Mouse (Mus musculus) midbrain, embryonic 14.5 days (tissue): ENCODE data around the gene Gnai2. TPM values are rescaled to one million over a fixed set of nuclear protein-coding genes. Genes with fewer than 3 reads are reported as not detected.
"Not testable (repeated sequence)": the region's sequence is repeated elsewhere in the genome, so short reads cannot be mapped to it uniquely, and the experiment has no call there.

Source experiments
- ATAC-seq: fragments of 200-750 bp; cut with Nextera tagmentation; 2 replicates; pipeline ENCODE4 v1.8.0; 2017; ENCODE audit warnings: moderate number of reproducible peaks, moderate library complexity; ENCODE audit not compliant: low FRiP score, low TSS enrichment
- DNase-seq: peaks from one replicate; pipeline ENCODE4 v3.0.0-alpha.2; 2015
- H3K27ac ChIP-seq: fragments of 300-500 bp; sonication (generic); replicated peaks from 2 replicates; pipeline ENCODE4 v1.5.1; 2014; ENCODE audit warnings: mild to moderate bottlenecking, low read depth, low read length, moderate library complexity
- H3K27me3 ChIP-seq: fragments of 300-500 bp; sonication (generic); 2 replicates; pipeline ENCODE4 v1.6.1; 2014; ENCODE audit warnings: low read length, control low read depth, mixed read lengths; ENCODE audit not compliant: control insufficient read depth, insufficient read depth
- H3K36me3 ChIP-seq: fragments of 300-500 bp; sonication (generic); 2 replicates; pipeline ENCODE4 v1.6.1; 2014; ENCODE audit warnings: low read length, control low read depth; ENCODE audit not compliant: control insufficient read depth, insufficient read depth
- H3K4me1 ChIP-seq: fragments of 300-500 bp; sonication (generic); 2 replicates; pipeline ENCODE4 v1.6.1; 2014; ENCODE audit warnings: mild to moderate bottlenecking, antibody characterized with exemption, low read length, control low read depth; ENCODE audit not compliant: control insufficient read depth, insufficient read depth
- H3K4me2 ChIP-seq: fragments of 300-500 bp; sonication (generic); 2 replicates; pipeline ENCODE4 v1.6.1; 2014; ENCODE audit warnings: mild to moderate bottlenecking, low read length, moderate library complexity
- H3K4me3 ChIP-seq: fragments of 300-500 bp; sonication (generic); replicated peaks from 2 replicates; pipeline ENCODE4 v1.5.1; 2014; ENCODE audit warnings: low read depth, low read length
- H3K9ac ChIP-seq: fragments of 300-500 bp; sonication (generic); replicated peaks from 2 replicates; pipeline ENCODE4 v1.6.1; 2014; ENCODE audit warnings: mild to moderate bottlenecking, low read length, moderate library complexity
- H3K9me3 ChIP-seq: fragments of 300-500 bp; sonication (generic); 2 replicates; pipeline ENCODE4 v1.6.1; 2016; ENCODE audit warnings: low read length, control low read depth, mixed read lengths; ENCODE audit not compliant: control insufficient read depth
- WGBS: fragments of 180-500 bp; shearing (Covaris S2); extraction: QIAGEN DNeasy Blood & Tissue Kit; methylation state at CpG from one replicate; pipeline ENCODE4 v1.1.7; 2014; 5-methylcytosine and 5-hydroxymethylcytosine counted together
- polyA plus RNA-seq: library from polyadenylated mRNA; unstranded; fragments of >200 nt; fragmentation: Nextera tagmentation; extraction: Ambion mirVana; gene quantifications from 2 replicates; pipeline ENCODE4 v1.2.1, GENCODE M21; 2014

Gnai2 gene
- polyA plus RNA-seq, 1 experiment from 2014 or later, result 326 TPM

DNA sequence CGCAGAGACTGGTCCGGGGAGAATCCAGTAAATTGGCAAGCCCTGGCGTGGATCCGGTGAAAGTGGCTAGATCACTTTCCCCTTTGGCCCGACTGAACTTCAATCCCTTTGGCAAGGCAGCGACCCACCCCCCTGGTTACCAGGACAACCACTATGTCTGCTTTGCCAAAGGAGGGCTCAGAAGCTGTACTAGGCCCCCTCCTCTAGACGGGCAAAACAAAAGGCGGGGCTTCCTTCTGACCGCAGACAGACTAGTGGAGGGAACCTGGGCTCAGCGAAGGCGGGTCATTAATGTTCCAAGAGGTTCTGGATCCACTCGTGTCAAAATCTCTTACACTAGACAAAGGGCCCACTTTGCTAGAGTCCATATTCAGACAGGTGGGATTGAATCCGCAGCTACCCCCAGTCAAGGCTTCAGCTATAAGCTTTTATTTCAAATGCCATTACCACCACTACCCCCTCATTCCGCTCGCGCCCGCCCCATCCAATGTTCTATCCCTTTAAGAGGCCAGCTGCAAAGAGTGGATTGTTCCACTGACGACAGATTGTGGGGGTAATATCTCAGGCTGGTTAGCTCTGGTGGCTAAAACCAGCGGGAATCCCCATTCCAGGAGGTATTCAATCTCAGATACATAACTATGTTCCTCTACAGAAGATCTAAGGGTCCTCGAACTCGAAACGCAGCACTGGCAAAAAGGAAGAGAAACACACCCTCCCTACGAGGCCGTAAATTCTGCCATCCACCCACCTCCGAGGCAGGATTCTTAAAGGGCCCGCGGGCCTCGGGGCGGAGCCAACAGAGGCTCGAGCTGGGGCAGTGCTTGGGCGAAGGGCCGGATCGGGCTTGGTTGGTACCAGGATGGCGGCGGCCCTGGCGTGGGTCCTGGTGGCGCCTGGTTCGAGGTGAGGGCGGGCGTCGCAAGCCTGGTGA is 66.6 kb downstream of the Gnai2 start:
- ATAC-seq, result peak; percentile 90
- WGBS, result under 1% methylated on average over 41 of the region's 41 CpGs
- peak overlapping the region; percentile 88 for H3K27ac ChIP-seq
- H3K27me3 ChIP-seq, result no peaks in the 10 kb centered on the region
- peak; percentile 95 for DNase-seq
- H3K4me2 ChIP-seq, result peak overlapping the region; percentile 83
- H3K36me3 ChIP-seq, result peaks cover 56% of the 10 kb centered on the region
- peaks cover 38% of the 10 kb centered on the region for H3K4me1 ChIP-seq
- peak overlapping the region; percentile 80 for H3K9ac ChIP-seq
- H3K9me3 ChIP-seq, result no peaks in the 10 kb centered on the region
- H3K4me3 ChIP-seq, result peak overlapping the region; percentile 85

DNA sequence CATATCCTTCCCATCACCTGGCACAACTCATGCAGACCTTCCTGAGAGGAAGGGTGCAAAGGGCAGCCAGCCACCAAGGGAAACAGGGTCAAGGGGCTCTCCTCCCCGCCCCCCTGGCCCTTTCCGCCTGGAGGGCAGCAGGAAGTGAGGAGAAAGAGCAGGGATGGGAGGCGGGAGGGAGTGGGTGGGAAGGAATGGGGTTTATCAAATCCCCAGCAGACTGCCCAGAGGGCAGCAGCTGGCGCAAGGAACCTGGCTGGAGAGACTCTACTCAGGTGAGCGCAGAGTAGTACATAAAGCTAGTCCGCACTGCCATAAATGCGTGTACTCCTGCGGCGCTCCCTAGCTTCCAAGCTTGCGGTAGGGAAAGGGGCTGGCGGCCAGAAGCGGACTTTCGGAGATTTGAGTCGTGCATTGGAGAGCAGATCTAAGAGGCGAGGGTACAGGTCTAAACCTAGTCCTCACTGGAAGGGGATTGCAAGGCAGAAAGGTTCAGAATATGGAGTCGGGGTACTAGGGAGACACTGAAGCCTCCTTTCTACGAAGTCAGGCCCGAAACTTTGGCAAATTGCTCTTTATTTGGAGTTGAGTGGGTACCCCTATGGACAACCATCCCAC is 67.4 kb downstream of the Gnai2 start, which contains the start of gene Hyal2:
Gene Hyal2, plus strand, starts transcription at position 244 of the 618 bp plus-strand sequence.
- 6% methylated on average over 18 of the region's 18 CpGs for WGBS
- Histone ChIP-seq H3K36me3 (peaks cover 49% of the 10 kb centered on the region), H3K27me3 (no peaks in the 10 kb centered on the region), H3K4me2 (peak within 1 kb of the TSS; percentile 83), H3K27ac (peak within 1 kb of the TSS; percentile 88), H3K9me3 (no peaks in the 10 kb centered on the region), H3K4me1 (peaks cover 40% of the 10 kb centered on the region), H3K4me3 (peak within 1 kb of the TSS; percentile 85), H3K9ac (peak within 1 kb of the TSS; percentile 80)
- peak; percentile 39 for DNase-seq
- ATAC-seq, result no peak

DNA sequence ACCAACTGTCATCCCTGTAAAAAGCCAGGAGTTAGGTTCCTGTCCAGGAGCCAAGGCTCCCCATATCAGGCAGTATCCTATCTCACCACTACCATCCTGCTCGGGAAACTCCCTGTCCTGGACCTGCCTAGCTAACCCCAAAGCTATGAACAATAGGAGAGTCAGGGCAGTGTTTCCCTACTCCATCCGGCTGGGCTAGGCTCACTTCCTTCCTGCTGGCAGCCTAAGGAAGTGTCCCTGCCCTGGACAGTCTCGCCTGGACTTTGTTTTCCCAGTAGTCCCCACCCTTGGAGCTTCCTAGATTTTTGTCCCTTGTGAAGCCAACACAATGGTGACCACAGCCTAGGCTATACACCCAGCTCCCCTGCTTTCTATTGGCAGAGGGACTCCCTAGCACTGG is 68.3 kb downstream of the Gnai2 start:
- Histone ChIP-seq H3K4me2 (0 out of 2 replicates have a peak overlapping the region, but pooled peaks have one; percentile 83), H3K9ac (no peak overlapping the region), H3K4me3 (no peak overlapping the region), H3K27me3 (no peaks in the 10 kb centered on the region), H3K4me1 (peaks cover 43% of the 10 kb centered on the region), H3K27ac (no peak overlapping the region; the same call in 1 of the 2 replicates), H3K36me3 (peaks cover 46% of the 10 kb centered on the region), H3K9me3 (no peaks in the 10 kb centered on the region)
- WGBS, result 73% methylated on average over 3 of the region's 3 CpGs
- DNase-seq (no peak), ATAC-seq (no peak)

DNA sequence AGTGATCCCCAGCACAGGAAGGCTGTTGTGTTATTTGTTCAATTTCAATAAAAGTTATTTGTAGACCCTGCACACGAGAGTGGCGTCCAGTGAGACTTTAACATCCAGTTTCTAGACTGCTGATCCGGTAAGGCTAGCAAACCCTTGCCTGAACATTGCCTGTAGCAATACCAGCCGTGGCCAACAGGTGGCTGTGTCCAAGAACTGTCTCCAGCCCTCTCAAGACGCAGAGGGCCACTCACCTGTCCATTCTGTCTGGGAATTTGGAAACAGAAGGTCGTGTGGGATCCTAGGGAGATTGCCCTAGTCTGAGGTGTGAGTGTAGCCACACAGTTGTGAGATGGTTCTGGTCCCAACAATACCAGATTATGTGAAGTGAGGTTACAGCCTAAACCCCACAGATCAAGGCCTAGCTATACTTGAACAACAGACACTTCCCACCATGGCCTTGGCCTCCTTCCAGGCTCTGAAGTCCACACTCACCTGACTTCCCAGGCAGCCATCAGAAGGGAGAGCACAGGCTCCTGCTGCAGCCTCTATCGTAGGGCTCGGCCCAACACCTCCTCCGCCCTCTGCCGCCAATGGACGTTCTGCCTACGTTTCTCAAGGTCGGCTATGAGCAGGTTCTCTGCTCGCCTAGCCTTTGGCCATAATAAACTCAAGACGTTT is 69.0 kb downstream of the Gnai2 start:
- H3K4me2 ChIP-seq, result peak overlapping the region; percentile 17; the same call in 1 of the 2 replicates

DNA sequence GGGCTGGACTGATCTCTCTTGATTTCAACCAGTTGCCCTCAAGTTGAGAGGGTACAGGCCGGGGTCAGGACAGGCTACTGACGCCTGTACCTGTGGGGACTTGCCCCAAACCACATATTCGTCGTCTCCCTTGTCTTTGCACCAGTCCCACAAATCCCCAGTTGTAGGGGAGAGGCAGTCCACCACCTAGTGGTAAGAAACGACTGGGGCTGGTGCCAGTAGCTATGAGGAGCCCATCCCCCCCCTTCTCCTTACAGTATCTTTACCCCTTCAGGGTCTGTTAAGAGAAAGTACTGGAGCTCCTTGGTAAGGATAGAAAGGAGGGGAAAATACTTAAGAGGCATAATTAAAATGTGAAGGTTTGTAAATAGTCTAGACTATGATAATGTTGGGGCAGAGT is 69.6 kb downstream of the Gnai2 start:
- not testable (repeated sequence) for H3K4me2 ChIP-seq, ATAC-seq, H3K4me3 ChIP-seq, H3K27me3 ChIP-seq, H3K9me3 ChIP-seq, DNase-seq, H3K9ac ChIP-seq, H3K27ac ChIP-seq
- Histone ChIP-seq H3K4me1 (peaks cover 31% of the 10 kb centered on the region), H3K36me3 (peaks cover 46% of the 10 kb centered on the region)
- WGBS, result 45% methylated on average over 5 of the region's 5 CpGs

More for the DNA sequence above, 69.0 kb downstream of the Gnai2 start:
- Histone ChIP-seq H3K9me3 (no peaks in the 10 kb centered on the region), H3K4me1 (peaks cover 37% of the 10 kb centered on the region), H3K36me3 (peaks cover 46% of the 10 kb centered on the region), H3K27ac (no peak overlapping the region), H3K9ac (no peak overlapping the region), H3K27me3 (no peaks in the 10 kb centered on the region), H3K4me3 (0 out of 2 replicates have a peak overlapping the region, but pooled peaks have one; percentile 2)
- peak; percentile 84 for DNase-seq
- WGBS, result 63% methylated on average over 15 of the region's 15 CpGs
- no peak for ATAC-seq

Other genes with a start within 250 kb of the Gnai2 start
- 7.9 and 10.6 TPM in 2 replicates for gene Cacna2d2, start 235.8 kb downstream of the Gnai2 start, polyA plus RNA-seq
- 50.9 and 51.7 TPM in 2 replicates for gene Tmem115, start 101.4 kb downstream of the Gnai2 start, polyA plus RNA-seq
- 35.1 and 49.6 TPM in 2 replicates for gene Cyb561d2, start 93.2 kb downstream of the Gnai2 start, polyA plus RNA-seq
- 69.4 and 75.7 TPM in 2 replicates for gene Nprl2, start 93.1 kb downstream of the Gnai2 start, polyA plus RNA-seq
- gene Zmynd10, start 88.1 kb downstream of the Gnai2 start, polyA plus RNA-seq, result 2.2 and 2.5 TPM in 2 replicates
- 35.5 and 40.4 TPM in 2 replicates for gene Rassf1, start 83.8 kb downstream of the Gnai2 start, polyA plus RNA-seq
- gene Tusc2, start 72.1 kb downstream of the Gnai2 start, polyA plus RNA-seq, result 119 and 120 TPM in 2 replicates
- gene Hyal2, start 67.4 kb downstream of the Gnai2 start, polyA plus RNA-seq, result 86.8 and 97.7 TPM in 2 replicates
- 3.4 and 4.9 TPM in 2 replicates for gene Hyal1, start 58.4 kb downstream of the Gnai2 start, polyA plus RNA-seq
- 14.1 and 18.2 TPM in 2 replicates for gene Naa80, start 56.5 kb downstream of the Gnai2 start, polyA plus RNA-seq
- 0.89 and 1.4 TPM in 2 replicates for gene Hyal3, start 54.5 kb downstream of the Gnai2 start, polyA plus RNA-seq
- 14.5 and 15.7 TPM in 2 replicates for gene Ifrd2, start 47.7 kb downstream of the Gnai2 start, polyA plus RNA-seq
- 1.5 and 3.2 TPM in 2 replicates for gene Sema3b, start 26.1 kb downstream of the Gnai2 start, polyA plus RNA-seq
- gene Slc38a3, start 34.2 kb upstream of the Gnai2 start, polyA plus RNA-seq, result 20.4 and 31.9 TPM in 2 replicates
- gene Gnat1, start 44.3 kb upstream of the Gnai2 start, polyA plus RNA-seq, result 0.97 and 2.0 TPM in 2 replicates
- gene Sema3f, start 75.1 kb upstream of the Gnai2 start, polyA plus RNA-seq, result 34.0 and 37.0 TPM in 2 replicates
- 190 and 241 TPM in 2 replicates for gene Rbm5, start 135.6 kb upstream of the Gnai2 start, polyA plus RNA-seq
- 72.6 and 95.5 TPM in 2 replicates for gene Rbm6, start 237.9 kb upstream of the Gnai2 start, polyA plus RNA-seq